Mouse (Mus musculus) frontal cortex, adult (tissue): ENCODE data around the gene Pamr1.

Source experiments
- ATAC-seq: cut with Nextera tagmentation; 2 replicates; pipeline ENCODE4 v1.9.2; 2017; ENCODE audit warnings: mild to moderate bottlenecking, moderate library complexity, mixed read lengths; ENCODE audit not compliant: low TSS enrichment

Gene Pamr1

GRCm38 (mm10) chr2:102598911-102599721, 49.3 kb downstream of the Pamr1 start:
- peak; percentile 92 for ATAC-seq

- no peak for ATAC-seq
Measured at GRCm38 (mm10) chr2:102600516-102600915, 50.7 kb downstream of the Pamr1 start.

GRCm38 (mm10) chr2:102610485-102610884, 60.7 kb downstream of the Pamr1 start:
- peak; percentile 94 for ATAC-seq

GRCm38 (mm10) chr2:102616637-102617036, 66.8 kb downstream of the Pamr1 start:
- peak; percentile 33 for ATAC-seq

- ATAC-seq: peak; percentile 13; the same call in 1 of the 2 replicates
Measured at GRCm38 (mm10) chr2:102620744-102621429, 71.1 kb downstream of the Pamr1 start.

- no peak for ATAC-seq
Measured at GRCm38 (mm10) chr2:102622176-102622575, 72.4 kb downstream of the Pamr1 start.

- ATAC-seq: peak; percentile 91
Measured at GRCm38 (mm10) chr2:102622943-102623342, 73.1 kb downstream of the Pamr1 start.

GRCm38 (mm10) chr2:102624538-102624937, 74.7 kb downstream of the Pamr1 start:
- ATAC-seq: no peak

GRCm38 (mm10) chr2:102632361-102632760, 82.5 kb downstream of the Pamr1 start:
- ATAC-seq: peak; percentile 58

- ATAC-seq: peak; percentile 58
Measured at GRCm38 (mm10) chr2:102634010-102634409, 84.2 kb downstream of the Pamr1 start.

GRCm38 (mm10) chr2:102635523-102636060, 85.8 kb downstream of the Pamr1 start:
- ATAC-seq: peak; percentile 25

GRCm38 (mm10) chr2:102636116-102636600, 86.3 kb downstream of the Pamr1 start:
- 0 out of 2 replicates have a peak, but pooled peaks have one; percentile 4 for ATAC-seq

- no peak for ATAC-seq
Measured at GRCm38 (mm10) chr2:102638140-102638539, 88.3 kb downstream of the Pamr1 start.

GRCm38 (mm10) chr2:102638690-102639089, 88.9 kb downstream of the Pamr1 start:
- no peak for ATAC-seq

GRCm38 (mm10) chr2:102648845-102649500, 99.2 kb downstream of the Pamr1 start:
- peak; percentile 86 for ATAC-seq

GRCm38 (mm10) chr2:102650322-102650721, 100.5 kb downstream of the Pamr1 start:
- peak; percentile 10; the same call in 1 of the 2 replicates for ATAC-seq

GRCm38 (mm10) chr2:102655966-102656725, 106.3 kb downstream of the Pamr1 start:
- ATAC-seq: no peak

GRCm38 (mm10) chr2:102657726-102658125, 107.9 kb downstream of the Pamr1 start:
- ATAC-seq: peak; percentile 28; the same call in 1 of the 2 replicates

GRCm38 (mm10) chr2:102658163-102658660, 108.4 kb downstream of the Pamr1 start, which contains the start of gene Slc1a2:
Gene Slc1a2, plus strand, starts transcription at chr2:102658659.
- peak; percentile 48 for ATAC-seq

GRCm38 (mm10) chr2:102658661-102659520, 109.1 kb downstream of the Pamr1 start:
- ATAC-seq: peak; percentile 60
